Mouse (Mus musculus) T-helper 2 cell (primary cell): ENCODE measurements around the gene Myo7a.

Source experiments
- in situ Hi-C: fragments of 300-600 bp; cut with MboI, MseI; formaldehyde crosslinking; loops from one replicate; pipeline ENCODE4 v1.15.1; 2025; ENCODE audit warnings: high pct_unique_total_duplicates

Gene Myo7a

GRCm38 (mm10) chr7:98142648-98143047, 23.3 kb upstream of the Myo7a start:
- in situ Hi-C loops = no loop called here

GRCm38 (mm10) chr7:98142247-98142646, 22.9 kb upstream of the Myo7a start:
- in situ Hi-C loops = no loop called here

- in situ Hi-C loops = no loop called here
These were observed 21.9 kb upstream of the Myo7a start for GRCm38 (mm10) chr7:98141206-98141605.

- in situ Hi-C loops = no loop called here
These were observed 21.3 kb upstream of the Myo7a start for GRCm38 (mm10) chr7:98140597-98140996.

GRCm38 (mm10) chr7:98139216-98139615, 19.9 kb upstream of the Myo7a start:
- in situ Hi-C loops = no loop called here

- in situ Hi-C loops = no loop called here
These were observed 18.7 kb upstream of the Myo7a start for GRCm38 (mm10) chr7:98137995-98138394.

- in situ Hi-C loops = no loop called here
These were observed 18.3 kb upstream of the Myo7a start for GRCm38 (mm10) chr7:98137583-98137982.

GRCm38 (mm10) chr7:98131751-98132150, 12.4 kb upstream of the Myo7a start:
- in situ Hi-C loops = no loop called here

- in situ Hi-C loops = loop anchor here (10.0 kb wide), 1 partner anchor 141 kb away; no protein-coding TSS in a partner anchor
These were observed 6.1 kb upstream of the Myo7a start for GRCm38 (mm10) chr7:98125473-98125872.

- in situ Hi-C loops = loop anchor here (10.0 kb wide), 1 partner anchor 140 kb away; no protein-coding TSS in a partner anchor
These were observed 5.4 kb upstream of the Myo7a start for GRCm38 (mm10) chr7:98124701-98125100.

GRCm38 (mm10) chr7:98121673-98122072, 2.3 kb upstream of the Myo7a start:
- in situ Hi-C loops = loop anchor here (10.0 kb wide), 1 partner anchor 137 kb away; no protein-coding TSS in a partner anchor

- in situ Hi-C loops = loop anchor here (10.0 kb wide), 1 partner anchor 136 kb away; no protein-coding TSS in a partner anchor
These were observed 1.9 kb upstream of the Myo7a start for GRCm38 (mm10) chr7:98121241-98121640.

- in situ Hi-C loops = loop anchor here (10.0 kb wide), 1 partner anchor 136 kb away; no protein-coding TSS in a partner anchor
These were observed 1.0 kb upstream of the Myo7a start for GRCm38 (mm10) chr7:98120325-98120724.

GRCm38 (mm10) chr7:98119961-98120232, 573 bp upstream of the Myo7a start:
- in situ Hi-C loops = loop anchor here (5.0 to 10.0 kb wide), 2 partner anchors 53 to 135 kb away; no protein-coding TSS in a partner anchor

- in situ Hi-C loops = loop anchor here (5.0 kb wide), 1 partner anchor 50 kb away; no protein-coding TSS in a partner anchor
These were observed 2.2 kb downstream of the Myo7a start for GRCm38 (mm10) chr7:98117012-98117660.

- in situ Hi-C loops = loop anchor here (5.0 kb wide), 1 partner anchor 47 kb away; no protein-coding TSS in a partner anchor
These were observed 4.7 kb downstream of the Myo7a start for GRCm38 (mm10) chr7:98114656-98115055.

- in situ Hi-C loops = no loop called here
These were observed 8.1 kb downstream of the Myo7a start for GRCm38 (mm10) chr7:98111233-98111632.

- in situ Hi-C loops = loop anchor here (10.0 kb wide), 1 partner anchor 375 kb away; the partner anchor contains the start of gene Aqp11
These were observed 9.6 kb downstream of the Myo7a start for GRCm38 (mm10) chr7:98109771-98110170.

- in situ Hi-C loops = loop anchor here (10.0 kb wide), 1 partner anchor 374 kb away; the partner anchor contains the start of gene Aqp11
These were observed 10.5 kb downstream of the Myo7a start for GRCm38 (mm10) chr7:98108636-98109430.

- in situ Hi-C loops = loop anchor here (10.0 kb wide), 1 partner anchor 371 kb away; the partner anchor contains the start of gene Aqp11
These were observed 13.1 kb downstream of the Myo7a start for GRCm38 (mm10) chr7:98106272-98106671.

GRCm38 (mm10) chr7:98104481-98105435, 14.6 kb downstream of the Myo7a start:
- in situ Hi-C loops = loop anchor here (10.0 kb wide), 1 partner anchor 370 kb away; the partner anchor contains the start of gene Aqp11
